Mouse (Mus musculus): Measurements from ENCODE around the gene Tcf12.

Tcf12 gene

GRCm38 (mm10) chr9:71982826-71983225 lies 128.8 kb downstream of the Tcf12 start:
- in situ Hi-C loops (cut with MboI; ENCODE audit: low sequenced_read_pairs): no loop called here

GRCm38 (mm10) chr9:71981071-71981470 lies 130.6 kb downstream of the Tcf12 start:
- in situ Hi-C loops (cut with MboI; ENCODE audit: low sequenced_read_pairs): no loop called here

- in situ Hi-C loops (cut with MboI; ENCODE audit: low sequenced_read_pairs): no loop called here
Measured at GRCm38 (mm10) chr9:71980579-71980978, 131.1 kb downstream of the Tcf12 start.

GRCm38 (mm10) chr9:71978886-71979285 lies 132.8 kb downstream of the Tcf12 start:
- in situ Hi-C loops (cut with MboI; ENCODE audit: low sequenced_read_pairs): no loop called here

GRCm38 (mm10) chr9:71976034-71976433 lies 135.6 kb downstream of the Tcf12 start:
- in situ Hi-C loops (cut with MboI; ENCODE audit: low sequenced_read_pairs): no loop called here

- in situ Hi-C loops (cut with MboI; ENCODE audit: low sequenced_read_pairs): no loop called here
Measured at GRCm38 (mm10) chr9:71975141-71975540, 136.5 kb downstream of the Tcf12 start.

GRCm38 (mm10) chr9:71974541-71974959 lies 137.1 kb downstream of the Tcf12 start:
- in situ Hi-C loops (cut with MboI; ENCODE audit: low sequenced_read_pairs): no loop called here

GRCm38 (mm10) chr9:71964039-71964438 lies 147.6 kb downstream of the Tcf12 start:
- in situ Hi-C loops (cut with MboI; ENCODE audit: low sequenced_read_pairs): no loop called here

GRCm38 (mm10) chr9:71960026-71960396 lies 151.7 kb downstream of the Tcf12 start:
- in situ Hi-C loops (cut with MboI; ENCODE audit: low sequenced_read_pairs): no loop called here

GRCm38 (mm10) chr9:71959259-71960025 lies 152.2 kb downstream of the Tcf12 start:
- in situ Hi-C loops (cut with MboI; ENCODE audit: low sequenced_read_pairs): no loop called here

GRCm38 (mm10) chr9:71953217-71953616 lies 158.5 kb downstream of the Tcf12 start:
- in situ Hi-C loops (cut with MboI; ENCODE audit: low sequenced_read_pairs): no loop called here

GRCm38 (mm10) chr9:71952621-71953076 lies 159.0 kb downstream of the Tcf12 start:
- in situ Hi-C loops (cut with MboI; ENCODE audit: low sequenced_read_pairs): no loop called here

GRCm38 (mm10) chr9:71951926-71952325 lies 159.7 kb downstream of the Tcf12 start:
- in situ Hi-C loops (cut with MboI; ENCODE audit: low sequenced_read_pairs): no loop called here

GRCm38 (mm10) chr9:71951341-71951740 lies 160.3 kb downstream of the Tcf12 start:
- in situ Hi-C loops (cut with MboI; ENCODE audit: low sequenced_read_pairs): no loop called here

- in situ Hi-C loops (cut with MboI; ENCODE audit: low sequenced_read_pairs): no loop called here
Measured at GRCm38 (mm10) chr9:71944801-71945200, 166.9 kb downstream of the Tcf12 start.

GRCm38 (mm10) chr9:71942424-71942823 lies 169.2 kb downstream of the Tcf12 start:
- in situ Hi-C loops (cut with MboI; ENCODE audit: low sequenced_read_pairs): no loop called here

GRCm38 (mm10) chr9:71940016-71940415 lies 171.7 kb downstream of the Tcf12 start:
- in situ Hi-C loops (cut with MboI; ENCODE audit: low sequenced_read_pairs): no loop called here

- in situ Hi-C loops (cut with MboI; ENCODE audit: low sequenced_read_pairs): no loop called here
Measured at GRCm38 (mm10) chr9:71936199-71936598, 175.5 kb downstream of the Tcf12 start.

GRCm38 (mm10) chr9:71934833-71935232 lies 176.8 kb downstream of the Tcf12 start:
- in situ Hi-C loops (cut with MboI; ENCODE audit: low sequenced_read_pairs): no loop called here

GRCm38 (mm10) chr9:71931965-71932364 lies 179.7 kb downstream of the Tcf12 start:
- in situ Hi-C loops (cut with MboI; ENCODE audit: low sequenced_read_pairs): no loop called here

GRCm38 (mm10) chr9:71931358-71931715 lies 180.3 kb downstream of the Tcf12 start:
- in situ Hi-C loops (cut with MboI; ENCODE audit: low sequenced_read_pairs): no loop called here

- in situ Hi-C loops (cut with MboI; ENCODE audit: low sequenced_read_pairs): no loop called here
Measured at GRCm38 (mm10) chr9:71930431-71931357, 181.0 kb downstream of the Tcf12 start.
